Mouse (Mus musculus) liver, embryonic 13.5 days (tissue): ENCODE results near the gene Gm6096. TPM values are rescaled to one million over a fixed set of nuclear protein-coding genes. Genes with fewer than 3 reads are reported as not detected.

Source experiments
- ATAC-seq: fragments of 200-750 bp; cut with Nextera tagmentation; 2 replicates; pipeline ENCODE4 v1.8.0; 2017; ENCODE audit warnings: low read depth, mild to moderate bottlenecking, moderate number of reproducible peaks, moderate library complexity
- DNase-seq: peaks from one replicate; pipeline ENCODE4 v3.0.0; 2022
- H3K27ac ChIP-seq: fragments of 300-500 bp; sonication (generic); 2 replicates; pipeline ENCODE4 v1.5.1; 2015; ENCODE audit warnings: moderate library complexity, mild to moderate bottlenecking, inconsistent platforms
- H3K27me3 ChIP-seq: fragments of 300-500 bp; sonication (generic); 2 replicates; pipeline ENCODE4 v1.6.1; 2015; ENCODE audit warnings: mild to moderate bottlenecking, inconsistent platforms
- H3K36me3 ChIP-seq: fragments of 300-500 bp; sonication (generic); 2 replicates; pipeline ENCODE4 v1.6.1; 2015; ENCODE audit warnings: mild to moderate bottlenecking, inconsistent platforms
- H3K4me1 ChIP-seq: fragments of 300-500 bp; sonication (generic); replicated peaks from 2 replicates; pipeline ENCODE4 v1.6.1; 2015; ENCODE audit warnings: inconsistent platforms
- H3K4me2 ChIP-seq: fragments of 300-500 bp; sonication (generic); 2 replicates; pipeline ENCODE4 v1.6.1; 2015; ENCODE audit warnings: inconsistent platforms, mild to moderate bottlenecking, moderate library complexity
- H3K4me3 ChIP-seq: fragments of 300-500 bp; sonication (generic); replicated peaks from 2 replicates; pipeline ENCODE4 v1.5.1; 2015; ENCODE audit warnings: mild to moderate bottlenecking, inconsistent platforms
- H3K9ac ChIP-seq: fragments of 300-500 bp; sonication (generic); 2 replicates; pipeline ENCODE4 v1.6.1; 2015; ENCODE audit warnings: mild to moderate bottlenecking, inconsistent platforms
- H3K9me3 ChIP-seq: fragments of 300-500 bp; sonication (generic); replicated peaks from 2 replicates; pipeline ENCODE4 v1.6.1; 2016; ENCODE audit warnings: inconsistent platforms
- WGBS: fragments of 180-500 bp; shearing (Covaris S2); methylation state at CpG from one replicate; pipeline ENCODE4 v1.1.7; 2015; ENCODE audit not compliant: insufficient replicate concordance; 5-methylcytosine and 5-hydroxymethylcytosine counted together
- polyA plus RNA-seq: library from polyadenylated mRNA; unstranded; fragments of >200 nt; fragmentation: Nextera tagmentation; extraction: Ambion mirVana; gene quantifications from 2 replicates; pipeline ENCODE4 v1.2.1, GENCODE M21; 2015

The Gm6096 gene
- polyA plus RNA-seq, 1 experiment from 2014 or later = not detected

GRCm38 (mm10) chr7:34226086-34226485 is 24.8 kb upstream of the Gm6096 start:
- Histone ChIP-seq H3K4me2 (0 out of 2 replicates have a peak overlapping the region, but pooled peaks have one; percentile 10), H3K27me3 (no peaks in the 10 kb centered on the region), H3K9ac (no peak overlapping the region), H3K36me3 (peaks cover 75% of the 10 kb centered on the region), H3K27ac (no peak overlapping the region), H3K4me3 (no peak overlapping the region), H3K9me3 (no peaks in the 10 kb centered on the region), H3K4me1 (peaks cover 53% of the 10 kb centered on the region)
- DNase-seq = no peak
- ATAC-seq = peak; percentile 21; the same call in 1 of the 2 replicates
- WGBS = 63% methylated on average over 8 of the region's 8 CpGs

- H3K4me1 ChIP-seq = peaks cover 60% of the 10 kb centered on the region
- no peaks in the 10 kb centered on the region for H3K9me3 ChIP-seq
- H3K4me2 ChIP-seq = 0 out of 2 replicates have a peak overlapping the region, but pooled peaks have one; percentile 10
- peaks cover 67% of the 10 kb centered on the region for H3K36me3 ChIP-seq
- ATAC-seq (no peak), DNase-seq (no peak)
- H3K9ac ChIP-seq = no peak overlapping the region
- H3K27ac ChIP-seq = no peak overlapping the region
- H3K27me3 ChIP-seq = no peaks in the 10 kb centered on the region
- 81% methylated on average over 12 of the region's 12 CpGs for WGBS
- H3K4me3 ChIP-seq = no peak overlapping the region
Observed at GRCm38 (mm10) chr7:34226846-34227245, 24.0 kb upstream of the Gm6096 start.

GRCm38 (mm10) chr7:34228641-34229040 is 22.2 kb upstream of the Gm6096 start:
- Histone ChIP-seq H3K4me2 (peak overlapping the region; percentile 96), H3K9ac (peak overlapping the region; percentile 87), H3K9me3 (no peaks in the 10 kb centered on the region), H3K36me3 (peaks cover 49% of the 10 kb centered on the region), H3K27me3 (no peaks in the 10 kb centered on the region), H3K4me3 (peak overlapping the region; percentile 80), H3K4me1 (peaks cover 78% of the 10 kb centered on the region), H3K27ac (no peak overlapping the region)
- no peak for DNase-seq
- ATAC-seq = no peak
- WGBS = 5% methylated on average over 8 of the region's 9 CpGs

GRCm38 (mm10) chr7:34229153-34229552 is 21.7 kb upstream of the Gm6096 start:
- H3K4me3 ChIP-seq = peak overlapping the region; percentile 80
- H3K27ac ChIP-seq = peak overlapping the region; percentile 84
- H3K27me3 ChIP-seq = no peaks in the 10 kb centered on the region
- DNase-seq = no peak
- 12% methylated on average over 5 of the region's 5 CpGs for WGBS
- no peaks in the 10 kb centered on the region for H3K9me3 ChIP-seq
- peaks cover 44% of the 10 kb centered on the region for H3K36me3 ChIP-seq
- ATAC-seq = no peak
- H3K4me2 ChIP-seq = peak overlapping the region; percentile 96
- H3K4me1 ChIP-seq = peaks cover 80% of the 10 kb centered on the region
- peak overlapping the region; percentile 87 for H3K9ac ChIP-seq

- under 1% methylated on average over 19 of the region's 19 CpGs for WGBS
Observed at GRCm38 (mm10) chr7:34229691-34230111, 21.1 kb upstream of the Gm6096 start.

GRCm38 (mm10) chr7:34230116-34230515 is 20.7 kb upstream of the Gm6096 start, which contains the start of gene Gpi1:
Gene Gpi1, minus strand, starts transcription at chr7:34230336.
- ATAC-seq (peak; percentile 70), DNase-seq (peak; percentile 76)
- H3K27me3 ChIP-seq = no peaks in the 10 kb centered on the region
- peak within 1 kb of the TSS; percentile 80 for H3K4me3 ChIP-seq
- peak within 1 kb of the TSS; percentile 96 for H3K4me2 ChIP-seq
- H3K9ac ChIP-seq = peak within 1 kb of the TSS; percentile 87
- peak within 1 kb of the TSS; percentile 84 for H3K27ac ChIP-seq
- H3K9me3 ChIP-seq = no peaks in the 10 kb centered on the region
- H3K36me3 ChIP-seq = peaks cover 35% of the 10 kb centered on the region
- H3K4me1 ChIP-seq = peaks cover 87% of the 10 kb centered on the region
- WGBS = 1% methylated on average over 39 of the region's 39 CpGs

More at GRCm38 (mm10) chr7:34229691-34230111, 21.1 kb upstream of the Gm6096 start:
- Histone ChIP-seq H3K36me3 (peaks cover 39% of the 10 kb centered on the region), H3K27ac (peak overlapping the region; percentile 84), H3K27me3 (no peaks in the 10 kb centered on the region), H3K9me3 (no peaks in the 10 kb centered on the region), H3K4me3 (peak overlapping the region; percentile 80), H3K4me2 (peak overlapping the region; percentile 96), H3K4me1 (peaks cover 83% of the 10 kb centered on the region), H3K9ac (peak overlapping the region; percentile 87)
- DNase-seq = peak; percentile 37
- peak; percentile 12; the same call in 1 of the 2 replicates for ATAC-seq

GRCm38 (mm10) chr7:34232785-34233725 is 17.8 kb upstream of the Gm6096 start:
- no peak for DNase-seq

GRCm38 (mm10) chr7:34233909-34234609 is 16.8 kb upstream of the Gm6096 start:
- Histone ChIP-seq H3K4me2 (peak overlapping the region; percentile 92), H3K9ac (peak overlapping the region; percentile 80), H3K27me3 (no peaks in the 10 kb centered on the region), H3K36me3 (peaks cover 27% of the 10 kb centered on the region), H3K27ac (peak overlapping the region; percentile 89), H3K4me1 (peaks cover 57% of the 10 kb centered on the region), H3K4me3 (peak overlapping the region; percentile 67), H3K9me3 (no peaks in the 10 kb centered on the region)
- ATAC-seq = peak; percentile 89
- peak; percentile 96 for DNase-seq
- under 1% methylated on average over 46 of the region's 46 CpGs for WGBS

More at GRCm38 (mm10) chr7:34232785-34233725, 17.8 kb upstream of the Gm6096 start:
- Histone ChIP-seq H3K4me1 (peaks cover 67% of the 10 kb centered on the region), H3K27ac (peak overlapping the region; percentile 89), H3K9me3 (no peaks in the 10 kb centered on the region), H3K27me3 (no peaks in the 10 kb centered on the region), H3K4me3 (peak overlapping the region; percentile 67), H3K36me3 (peaks cover 22% of the 10 kb centered on the region), H3K9ac (peak overlapping the region; percentile 80), H3K4me2 (peak overlapping the region; percentile 92)
- no peak for ATAC-seq
- WGBS = 37% methylated on average over 7 of the region's 7 CpGs

GRCm38 (mm10) chr7:34234610-34235561 is 16.0 kb upstream of the Gm6096 start:
- Histone ChIP-seq H3K9ac (peak overlapping the region; percentile 80), H3K9me3 (no peaks in the 10 kb centered on the region), H3K27ac (peak overlapping the region; percentile 85), H3K4me2 (peak overlapping the region; percentile 92), H3K4me1 (peaks cover 49% of the 10 kb centered on the region), H3K36me3 (peaks cover 35% of the 10 kb centered on the region), H3K27me3 (no peaks in the 10 kb centered on the region), H3K4me3 (peak overlapping the region; percentile 67)
- DNase-seq (no peak), ATAC-seq (no peak)
- under 1% methylated on average over 17 of the region's 17 CpGs for WGBS

- no peak for DNase-seq
- peaks cover 45% of the 10 kb centered on the region for H3K4me1 ChIP-seq
- H3K27me3 ChIP-seq = no peaks in the 10 kb centered on the region
- H3K36me3 ChIP-seq = peaks cover 41% of the 10 kb centered on the region
- ATAC-seq = no peak
- no peaks in the 10 kb centered on the region for H3K9me3 ChIP-seq
- H3K9ac ChIP-seq = no peak overlapping the region
- H3K27ac ChIP-seq = no peak overlapping the region
- 80% methylated on average over 5 of the region's 5 CpGs for WGBS
- no peak overlapping the region for H3K4me3 ChIP-seq
- H3K4me2 ChIP-seq = no peak overlapping the region
Observed at GRCm38 (mm10) chr7:34235602-34236001, 15.2 kb upstream of the Gm6096 start.
